Mouse (Mus musculus) liver, adult 2 months (tissue): ENCODE results near the gene Gm21970. TPM values are rescaled to one million over a fixed set of nuclear protein-coding genes. Genes with fewer than 3 reads are reported as not detected.

Experiments
- DNase-seq: peaks from one replicate; pipeline ENCODE4 v3.0.0-alpha.2; 2011; ENCODE audit warnings: low read depth, low spot score; ENCODE audit errors: extremely low read depth
- H3K27ac ChIP-seq: fragments of 200-500 bp; replicated peaks from 2 replicates; pipeline ENCODE4 v1.5.1; 2012; ENCODE audit warnings: low read depth, mild to moderate bottlenecking, control low read depth, inconsistent platforms, low read length; ENCODE audit not compliant: insufficient read depth
- H3K27me3 ChIP-seq: fragments of 200-500 bp; 2 replicates; pipeline ENCODE4 v1.6.1; 2012; ENCODE audit warnings: mild to moderate bottlenecking, moderate library complexity, low read length, inconsistent platforms; ENCODE audit not compliant: control insufficient read depth, insufficient read depth
- H3K36me3 ChIP-seq: fragments of 200-500 bp; 2 replicates; pipeline ENCODE4 v1.6.1; 2012; ENCODE audit warnings: low read length, inconsistent platforms; ENCODE audit not compliant: control insufficient read depth, insufficient read depth
- H3K4me1 ChIP-seq: fragments of 200-500 bp; 2 replicates; pipeline ENCODE4 v1.6.1; 2011; ENCODE audit warnings: low read length; ENCODE audit not compliant: control insufficient read depth, insufficient read depth
- H3K4me3 ChIP-seq: fragments of 200-500 bp; 2 replicates; pipeline ENCODE4 v1.5.1; 2011; ENCODE audit warnings: low read depth, mild to moderate bottlenecking, control low read depth, low read length, moderate library complexity; ENCODE audit not compliant: insufficient read depth
- H3K79me2 ChIP-seq: fragments of 200-500 bp; 2 replicates; pipeline ENCODE4 v1.6.1; 2012; ENCODE audit warnings: inconsistent platforms, mild to moderate bottlenecking, low read length, moderate library complexity; ENCODE audit not compliant: control insufficient read depth, insufficient read depth
- H3K9ac ChIP-seq: fragments of 200-500 bp; 2 replicates; pipeline ENCODE4 v1.6.1; 2012; ENCODE audit warnings: low read depth, mild to moderate bottlenecking, control low read depth, inconsistent platforms, low read length
- CTCF ChIP-seq: fragments of 200-500 bp; IDR thresholded peaks from 2 replicates; pipeline ENCODE4 v1.5.1; 2011; ENCODE audit warnings: low read depth, low read length, control low read depth
- POLR2A ChIP-seq: fragments of 200-500 bp; IDR thresholded peaks from 2 replicates; pipeline ENCODE4 v1.6.1; 2011; ENCODE audit warnings: low read length, control low read depth; ENCODE audit not compliant: insufficient read depth; ENCODE audit errors: extremely low read depth
- WGBS: fragments of 180-500 bp; shearing (Covaris S2); methylation state at CpG from one replicate; pipeline ENCODE4 v1.1.7; 2018; 5-methylcytosine and 5-hydroxymethylcytosine counted together
- polyA plus RNA-seq: library from polyadenylated mRNA; depleted of rRNA; stranded (reverse); fragments of >200 nt; gene quantifications from 2 replicates; pipeline ENCODE4 v1.2.3, GENCODE M21; 2012
- total RNA-seq: library from RNA; depleted of rRNA; stranded (reverse); fragments of >200 nt; gene quantifications from 2 replicates; pipeline ENCODE4 v1.2.3, GENCODE M21; 2014

The Gm21970 gene
- total and polyA plus RNA-seq, 2 experiments, result 0.83 TPM; not detected in 1

DNA sequence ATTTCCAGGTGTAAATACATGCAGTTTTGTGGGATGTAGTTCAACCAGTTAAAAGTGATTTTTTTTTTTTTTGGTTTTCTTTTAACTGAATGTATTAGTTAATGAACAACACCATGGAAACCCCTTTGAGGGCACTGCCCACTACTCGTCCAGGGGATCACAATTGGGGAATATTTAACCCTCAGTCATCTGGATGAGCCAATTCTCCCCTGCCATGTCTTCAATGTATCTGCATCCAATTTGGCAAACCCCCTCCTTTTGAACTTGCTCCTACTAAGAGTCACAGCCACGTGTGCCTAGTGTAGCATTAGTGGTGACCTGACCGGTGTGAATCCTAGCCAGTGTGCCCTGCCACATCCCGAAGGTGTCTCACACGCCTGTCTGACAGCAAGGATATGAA lies 27.0 kb downstream of the Gm21970 start:
- H3K4me1 ChIP-seq, result peaks cover 2% of the 10 kb centered on the region; the same call in 1 of the 2 replicates
- H3K27me3 ChIP-seq, result no peaks in the 10 kb centered on the region
- no peak overlapping the region for H3K27ac ChIP-seq
- no peaks in the 10 kb centered on the region for H3K79me2 ChIP-seq
- no peak overlapping the region for H3K4me3 ChIP-seq
- DNase-seq, result no peak
- TF ChIP-seq POLR2A, result no peak
- TF ChIP-seq CTCF, result no peak
- no peak overlapping the region for H3K9ac ChIP-seq
- WGBS, result 75% methylated on average over 5 of the region's 5 CpGs
- H3K36me3 ChIP-seq, result peaks cover 31% of the 10 kb centered on the region

DNA sequence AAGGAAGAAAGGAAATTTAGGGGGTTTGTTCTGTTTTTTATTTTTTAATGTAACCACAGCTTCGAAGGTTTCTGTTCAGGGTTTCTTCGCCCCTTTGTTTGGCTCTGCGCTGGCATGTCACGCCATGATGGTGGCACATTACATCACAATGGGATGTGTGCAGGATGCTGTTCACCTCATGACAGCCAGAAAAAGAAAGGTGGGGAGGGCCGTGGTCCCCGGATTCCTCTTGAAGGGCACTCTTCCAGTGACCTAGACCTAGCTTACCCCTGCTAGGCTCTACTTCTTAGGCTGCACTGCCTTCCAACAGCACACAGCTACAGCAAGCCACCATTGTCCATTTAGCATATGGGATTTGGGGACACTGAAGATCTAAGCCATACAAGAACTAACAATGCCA lies 34.3 kb downstream of the Gm21970 start:
- H3K27me3 ChIP-seq, result no peaks in the 10 kb centered on the region
- H3K79me2 ChIP-seq, result no peaks in the 10 kb centered on the region
- no peaks in the 10 kb centered on the region for H3K4me1 ChIP-seq
- no peak overlapping the region for H3K4me3 ChIP-seq
- no peak overlapping the region for H3K27ac ChIP-seq
- DNase-seq, result no peak
- H3K9ac ChIP-seq, result no peak overlapping the region
- WGBS, result 97% methylated on average over 6 of the region's 6 CpGs
- H3K36me3 ChIP-seq, result peaks cover 5% of the 10 kb centered on the region; the same call in 1 of the 2 replicates
- TF ChIP-seq CTCF (no peak), POLR2A (no peak)

DNA sequence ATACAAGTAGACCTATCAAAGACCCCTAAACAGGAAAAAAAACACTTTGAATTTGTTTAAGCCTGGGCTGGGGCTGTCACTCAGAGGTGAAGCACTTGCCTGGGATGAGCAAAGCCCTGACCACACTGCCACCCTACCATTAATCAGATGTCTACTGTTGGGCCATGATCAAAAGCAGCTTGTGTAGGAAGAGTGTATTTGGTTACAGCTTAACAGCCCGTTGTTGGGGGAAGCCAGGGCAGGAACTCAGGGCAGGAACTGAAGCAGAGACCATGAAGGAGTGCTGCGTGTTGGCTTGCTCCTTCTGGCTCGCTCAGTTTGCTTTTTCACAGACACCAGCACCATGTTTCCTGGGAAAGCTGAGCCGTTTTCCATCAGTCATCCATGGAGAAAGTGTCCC lies 35.1 kb downstream of the Gm21970 start:
- no peaks in the 10 kb centered on the region for H3K27me3 ChIP-seq
- H3K4me3 ChIP-seq, result no peak overlapping the region
- H3K36me3 ChIP-seq, result peaks cover 5% of the 10 kb centered on the region; the same call in 1 of the 2 replicates
- no peak overlapping the region for H3K27ac ChIP-seq
- no peak for DNase-seq
- no peaks in the 10 kb centered on the region for H3K79me2 ChIP-seq
- no peak overlapping the region for H3K9ac ChIP-seq
- no peak for TF ChIP-seq CTCF
- H3K4me1 ChIP-seq, result no peaks in the 10 kb centered on the region
- 90% methylated on average over 4 of the region's 4 CpGs for WGBS

DNA sequence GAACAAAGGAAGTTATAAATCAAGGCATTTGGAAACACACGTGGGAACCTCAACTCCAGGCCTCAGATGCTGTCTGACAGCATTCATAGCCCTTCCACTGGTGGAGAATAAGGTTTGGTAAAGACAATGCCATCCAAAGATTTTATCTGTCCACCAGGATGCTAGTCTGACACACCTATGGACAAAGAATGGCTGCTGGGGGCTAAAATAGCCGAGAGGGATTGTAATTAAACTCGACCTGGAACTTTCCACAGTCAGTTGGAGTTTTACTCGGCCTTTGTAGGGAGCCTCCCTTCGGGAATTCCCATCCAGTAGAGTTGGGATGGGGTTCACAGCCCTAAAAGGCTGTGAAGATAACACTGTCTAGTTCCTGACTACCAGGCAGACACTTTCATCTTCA lies 35.9 kb downstream of the Gm21970 start:
- TF ChIP-seq CTCF (no peak), POLR2A (no peak)
- Histone ChIP-seq H3K36me3 (peaks cover 5% of the 10 kb centered on the region; the same call in 1 of the 2 replicates), H3K27ac (no peak overlapping the region), H3K4me3 (no peak overlapping the region), H3K79me2 (no peaks in the 10 kb centered on the region), H3K4me1 (no peaks in the 10 kb centered on the region), H3K9ac (no peak overlapping the region), H3K27me3 (no peaks in the 10 kb centered on the region)
- DNase-seq, result no peak
- 76% methylated on average over 5 of the region's 5 CpGs for WGBS

DNA sequence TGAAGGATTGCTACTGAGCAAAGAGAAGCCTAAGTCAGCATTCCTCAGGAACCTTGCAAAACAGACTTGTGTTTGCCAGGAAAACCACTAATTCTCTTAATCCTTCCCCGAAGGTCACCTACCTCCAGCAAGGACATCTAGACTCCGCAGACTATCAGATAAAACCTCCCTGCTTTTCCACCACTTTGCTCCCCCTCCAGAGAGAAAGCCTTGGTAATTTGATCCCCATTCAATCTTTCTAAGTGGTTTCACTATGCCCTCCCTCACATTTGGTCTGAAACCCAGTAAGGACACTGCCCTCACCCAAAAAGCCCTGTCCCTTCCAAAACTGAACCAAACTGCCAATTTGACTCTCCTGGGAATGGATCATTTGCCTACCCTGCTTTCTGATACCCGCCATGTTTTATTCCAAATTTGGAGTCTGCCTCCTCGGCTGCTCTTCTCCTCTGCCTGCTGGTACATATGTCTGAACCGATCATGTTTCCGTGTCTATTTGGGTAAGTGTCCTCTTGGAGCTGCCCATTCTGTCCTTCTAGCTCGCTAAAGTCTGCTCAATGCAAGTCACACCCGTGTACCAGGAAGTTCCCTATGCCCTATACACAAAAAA lies 36.8 kb downstream of the Gm21970 start:
- TF ChIP-seq POLR2A, result no peak
- no peak for TF ChIP-seq CTCF
- H3K4me1 ChIP-seq, result no peaks in the 10 kb centered on the region
- H3K9ac ChIP-seq, result no peak overlapping the region
- H3K27ac ChIP-seq, result no peak overlapping the region
- H3K36me3 ChIP-seq, result peaks cover 5% of the 10 kb centered on the region; the same call in 1 of the 2 replicates
- H3K27me3 ChIP-seq, result no peaks in the 10 kb centered on the region
- H3K79me2 ChIP-seq, result no peaks in the 10 kb centered on the region
- no peak overlapping the region for H3K4me3 ChIP-seq
- no peak for DNase-seq
- 79% methylated on average over 8 of the region's 8 CpGs for WGBS

DNA sequence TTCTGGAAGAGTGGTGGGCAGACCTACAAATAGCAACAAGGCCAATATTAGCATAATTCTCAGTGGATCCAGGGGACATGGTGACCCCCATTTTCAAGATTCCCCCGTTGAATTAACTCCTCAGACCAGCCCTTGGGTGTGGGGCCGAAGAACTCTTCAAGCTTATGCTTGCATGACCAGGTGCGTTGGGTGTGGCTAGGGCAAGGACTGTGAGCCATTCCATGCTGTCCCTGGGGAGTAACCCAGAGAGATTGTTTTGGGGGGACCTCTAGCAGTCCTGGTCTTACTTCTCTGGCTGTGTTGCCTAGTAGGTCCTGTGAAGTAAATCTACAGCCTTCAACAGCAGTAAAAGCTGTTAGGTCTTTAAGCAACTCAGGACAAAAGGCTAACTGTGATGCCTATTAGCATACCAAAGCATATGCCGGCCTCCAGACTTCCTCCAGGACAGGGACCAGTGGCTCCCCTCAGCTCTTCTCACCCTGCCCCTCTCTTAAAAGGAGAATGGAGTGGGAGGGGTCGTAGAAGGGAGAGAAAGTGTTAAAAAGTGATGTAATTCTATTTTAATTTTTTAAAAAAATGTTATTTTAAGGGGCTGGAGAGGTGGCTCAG lies 41.3 kb downstream of the Gm21970 start:
- WGBS, result 69% methylated on average over 5 of the region's 5 CpGs
- 0 out of 2 replicates have a peak, but pooled peaks cover 2% of the 10 kb centered on the region for H3K4me1 ChIP-seq
- H3K9ac ChIP-seq, result no peak overlapping the region
- no peak overlapping the region for H3K27ac ChIP-seq
- no peaks in the 10 kb centered on the region for H3K79me2 ChIP-seq
- DNase-seq, result no peak
- TF ChIP-seq POLR2A (no peak), CTCF (no peak)
- H3K36me3 ChIP-seq, result no peaks in the 10 kb centered on the region
- no peak overlapping the region for H3K4me3 ChIP-seq
- H3K27me3 ChIP-seq, result no peaks in the 10 kb centered on the region
